Mouse (Mus musculus) lung, postnatal 14 days (tissue): Measurements from ENCODE around the gene Basp1.
"Not testable (repeated sequence)": the region's sequence is repeated elsewhere in the genome, so short reads cannot be mapped to it uniquely, and the experiment has no call there.

Source experiments
- DNase-seq: peaks from one replicate; pipeline ENCODE4 v3.0.0; 2021

The Basp1 gene

DNA sequence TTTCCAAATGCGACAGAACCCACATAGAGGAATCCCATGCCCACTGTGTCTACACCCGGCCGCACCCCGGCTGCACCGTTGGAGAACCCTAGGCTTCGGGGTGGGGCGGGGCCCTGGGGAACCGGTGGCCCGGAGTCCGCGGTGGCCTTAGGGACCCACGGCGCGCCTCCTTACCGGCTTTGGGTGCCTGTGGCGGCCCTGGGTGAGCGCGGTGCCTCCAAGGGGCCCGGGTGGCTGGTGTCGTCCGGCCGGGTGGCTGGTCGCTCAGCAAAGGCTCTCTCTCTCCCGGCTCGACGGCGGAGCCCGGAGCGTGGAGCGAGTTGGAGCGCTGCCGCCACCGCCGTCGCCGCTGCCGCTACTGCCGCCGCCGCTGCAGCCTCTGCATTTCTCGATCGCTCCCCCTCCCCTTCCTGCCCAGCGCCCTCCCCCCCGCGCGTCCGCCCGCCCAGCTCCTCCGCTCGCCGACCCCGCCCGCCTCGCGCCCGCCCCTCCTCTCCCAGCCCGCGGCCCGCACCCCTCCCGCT is at the start of gene Basp1:
Gene Basp1 (minus strand): TSS at position 387 of the 524 bp plus-strand sequence.
- peak; percentile 57 for DNase-seq

GRCm38 (mm10) chr15:25463076-25463475 is 49.5 kb upstream of the Basp1 start:
- DNase-seq, result not testable (repeated sequence)

GRCm38 (mm10) chr15:25462056-25462762 is 48.6 kb upstream of the Basp1 start:
- DNase-seq, result no peak

DNA sequence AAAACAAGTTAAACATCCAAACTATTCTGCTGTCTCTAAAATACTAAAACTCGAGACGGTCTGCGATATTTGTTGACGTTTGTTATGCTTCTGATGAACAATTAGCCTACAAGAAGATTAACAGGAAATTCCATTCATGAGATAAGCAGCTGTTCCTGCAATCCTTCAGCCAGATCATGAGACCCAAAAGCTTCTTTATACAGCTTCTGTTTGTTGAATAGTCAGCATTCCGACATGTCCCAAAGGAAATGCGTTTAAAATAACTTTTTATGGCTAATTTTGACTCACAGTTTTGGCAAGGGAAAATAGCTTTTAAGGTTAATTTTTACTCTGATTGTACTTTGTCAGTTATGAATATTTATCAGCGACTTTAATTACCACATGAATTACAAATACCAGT is 46.3 kb upstream of the Basp1 start:
- DNase-seq, result no peak

GRCm38 (mm10) chr15:25457421-25457820 is 43.9 kb upstream of the Basp1 start:
- no peak for DNase-seq

GRCm38 (mm10) chr15:25453538-25453937 is 40.0 kb upstream of the Basp1 start:
- DNase-seq, result no peak

DNA sequence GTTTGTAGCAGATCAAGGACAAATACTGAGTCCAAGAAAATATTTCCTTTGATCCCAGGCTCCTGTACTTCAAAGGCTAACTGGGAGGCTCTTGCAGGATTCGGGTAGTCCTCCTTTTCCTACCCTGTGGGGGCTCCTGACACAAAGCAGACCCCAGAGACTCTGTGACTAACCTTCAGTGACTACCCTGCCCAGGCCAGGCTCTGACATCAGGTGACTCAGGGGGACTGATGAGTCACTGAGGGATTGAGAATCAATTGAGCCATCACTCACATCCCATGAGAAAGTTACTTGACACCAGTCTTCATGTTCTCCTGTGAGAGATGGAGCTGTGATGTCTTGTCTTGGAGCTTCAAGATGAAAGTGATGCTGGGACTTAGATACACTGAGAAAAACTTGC is 35.8 kb upstream of the Basp1 start:
- DNase-seq, result no peak

GRCm38 (mm10) chr15:25448703-25449340 is 35.3 kb upstream of the Basp1 start:
- DNase-seq, result no peak

DNA sequence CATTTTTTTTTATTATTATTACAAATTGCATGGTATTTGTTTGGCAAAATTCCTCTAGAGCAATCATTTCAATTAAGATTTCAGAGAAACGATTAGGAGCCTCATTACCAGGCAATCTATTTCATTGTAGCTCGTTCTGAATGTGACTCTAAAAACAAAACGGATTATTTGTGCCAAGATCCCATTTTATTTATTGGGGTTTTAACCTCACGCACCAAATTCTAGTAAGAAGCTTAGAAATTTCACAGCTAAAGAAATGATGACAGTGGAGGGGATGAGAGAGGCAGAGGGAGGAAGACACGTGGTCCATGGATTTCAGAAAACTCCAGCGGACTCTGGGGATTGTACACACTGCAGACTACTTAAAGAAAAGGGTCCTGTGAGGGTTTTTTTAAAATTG is 33.6 kb upstream of the Basp1 start:
- DNase-seq, result no peak

GRCm38 (mm10) chr15:25446155-25446487 is 32.6 kb upstream of the Basp1 start:
- no peak for DNase-seq

GRCm38 (mm10) chr15:25445361-25446154 is 32.0 kb upstream of the Basp1 start:
- DNase-seq, result no peak

- no peak for DNase-seq
These were observed 30.6 kb upstream of the Basp1 start for GRCm38 (mm10) chr15:25444208-25444607.

- no peak for DNase-seq
These were observed 29.7 kb upstream of the Basp1 start for GRCm38 (mm10) chr15:25443140-25443790.

- DNase-seq, result no peak
These were observed 28.3 kb upstream of the Basp1 start for GRCm38 (mm10) chr15:25441868-25442185.

DNA sequence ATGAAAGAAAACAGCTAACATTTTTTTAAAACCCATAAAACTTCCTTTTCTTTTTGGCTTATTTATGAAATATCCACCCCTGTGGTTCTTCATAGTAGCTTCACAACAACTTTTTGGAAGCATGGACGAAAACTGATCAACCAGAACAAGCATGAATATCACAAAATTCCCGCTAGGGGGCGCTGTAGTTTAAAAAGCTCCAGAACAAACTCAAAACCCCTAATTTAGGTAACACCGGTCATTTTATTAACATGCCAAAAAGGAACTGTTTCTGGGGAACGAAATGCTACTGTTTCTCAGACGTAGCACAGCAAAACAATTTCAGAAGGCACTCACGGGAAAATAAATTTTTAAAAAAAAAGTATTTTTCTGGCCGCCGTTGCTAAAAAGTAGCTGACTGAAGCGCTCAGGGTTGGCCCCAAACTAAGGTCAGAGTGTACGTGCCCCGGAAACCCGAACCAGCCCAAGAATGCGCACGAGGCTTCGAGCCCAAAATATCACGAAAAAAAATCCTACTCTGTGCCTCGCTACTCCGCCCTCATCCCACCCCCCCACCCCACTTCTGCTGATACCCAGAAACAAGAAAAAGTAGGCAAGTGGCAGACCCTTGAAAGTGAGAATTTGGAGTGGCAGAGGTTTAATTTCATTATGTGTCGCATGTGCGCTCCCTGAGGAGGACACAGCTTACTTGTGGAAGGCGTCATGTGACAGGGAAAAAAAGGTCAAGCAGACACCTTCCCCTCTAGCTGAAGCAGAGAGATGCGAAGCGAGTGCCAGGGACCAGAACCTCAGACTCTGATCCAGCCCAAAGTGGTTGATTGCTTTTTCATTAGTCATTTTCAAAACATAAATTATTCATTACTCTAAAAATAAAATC is 27.7 kb upstream of the Basp1 start:
- peak; percentile 80 for DNase-seq

DNA sequence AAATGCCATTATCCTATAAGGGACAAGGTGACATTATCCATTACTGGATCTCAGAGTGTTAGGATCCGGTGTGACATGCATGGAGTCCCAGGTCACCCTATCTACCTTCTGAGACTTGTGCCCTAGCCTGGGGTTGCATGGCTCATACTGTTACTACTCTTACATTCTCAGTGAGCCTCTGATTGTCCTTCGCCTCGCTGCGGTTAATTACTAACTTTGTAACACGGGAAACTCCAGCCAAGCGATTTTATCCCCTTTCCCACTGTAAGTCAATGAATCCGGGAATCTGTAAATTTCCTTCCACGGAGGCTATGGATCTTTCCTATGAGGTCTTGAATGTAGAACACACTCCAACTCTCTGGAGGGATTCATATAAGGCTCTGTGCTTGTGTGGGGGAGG is 26.8 kb upstream of the Basp1 start:
- DNase-seq, result no peak

- DNase-seq, result no peak
These were observed 18.8 kb upstream of the Basp1 start for GRCm38 (mm10) chr15:25432341-25432740.

- no peak for DNase-seq
These were observed 16.6 kb upstream of the Basp1 start for GRCm38 (mm10) chr15:25430167-25430566.

DNA sequence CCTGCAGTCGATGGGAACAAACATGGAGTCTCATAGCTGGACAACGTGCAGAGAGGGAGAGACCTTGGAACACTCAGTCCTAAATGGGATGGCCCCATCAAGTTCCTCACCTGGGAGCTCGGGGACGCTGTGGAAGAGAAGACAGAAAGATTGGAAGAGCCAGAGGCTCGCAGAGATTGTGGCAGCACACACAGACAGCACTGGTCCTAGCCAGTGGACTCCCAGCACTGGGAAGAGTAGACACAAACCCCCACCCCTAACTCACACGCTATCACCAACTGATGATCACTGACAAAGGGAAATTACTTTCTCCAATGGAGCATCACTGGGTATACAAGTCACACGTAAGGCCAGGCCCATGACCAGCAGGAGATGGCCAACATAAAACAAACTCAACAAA is 15.4 kb upstream of the Basp1 start:
- DNase-seq, result no peak

DNA sequence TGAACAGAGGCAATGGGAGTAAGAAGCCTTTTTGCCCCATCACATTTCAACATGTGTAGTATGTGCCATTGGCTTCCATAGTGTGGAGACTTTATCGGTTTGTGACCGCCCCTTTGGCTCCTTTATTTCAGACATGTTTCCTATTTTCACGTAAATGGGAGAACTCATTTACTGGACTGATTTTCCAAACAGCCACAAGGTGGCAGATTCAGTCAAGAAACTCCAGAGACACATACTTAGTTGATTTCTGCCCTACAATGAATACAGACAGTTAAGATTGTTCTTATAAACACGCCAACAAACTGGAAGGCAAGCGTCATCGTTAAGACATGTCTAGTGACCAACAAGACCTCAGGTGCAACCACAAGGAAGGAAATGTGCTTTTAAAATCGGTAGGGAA is 15.0 kb upstream of the Basp1 start:
- DNase-seq, result peak; percentile 39

GRCm38 (mm10) chr15:25420266-25420665 is 6.7 kb upstream of the Basp1 start:
- no peak for DNase-seq

- DNase-seq, result no peak
These were observed 2.8 kb upstream of the Basp1 start for GRCm38 (mm10) chr15:25416367-25416766.
